Mouse (Mus musculus): ENCODE data around the gene B4galt3. TPM values are rescaled to one million over a fixed set of nuclear protein-coding genes. Genes with fewer than 3 reads are reported as not detected.
A peak's percentile ranks its signal among the peaks of the same experiment; 100 is the strongest.

B4galt3 gene
- 22.6 and 23.2 TPM in 2 replicates for polyA plus RNA-seq (2015; fragmentation: Nextera tagmentation; extraction: Ambion mirVana)

DNA sequence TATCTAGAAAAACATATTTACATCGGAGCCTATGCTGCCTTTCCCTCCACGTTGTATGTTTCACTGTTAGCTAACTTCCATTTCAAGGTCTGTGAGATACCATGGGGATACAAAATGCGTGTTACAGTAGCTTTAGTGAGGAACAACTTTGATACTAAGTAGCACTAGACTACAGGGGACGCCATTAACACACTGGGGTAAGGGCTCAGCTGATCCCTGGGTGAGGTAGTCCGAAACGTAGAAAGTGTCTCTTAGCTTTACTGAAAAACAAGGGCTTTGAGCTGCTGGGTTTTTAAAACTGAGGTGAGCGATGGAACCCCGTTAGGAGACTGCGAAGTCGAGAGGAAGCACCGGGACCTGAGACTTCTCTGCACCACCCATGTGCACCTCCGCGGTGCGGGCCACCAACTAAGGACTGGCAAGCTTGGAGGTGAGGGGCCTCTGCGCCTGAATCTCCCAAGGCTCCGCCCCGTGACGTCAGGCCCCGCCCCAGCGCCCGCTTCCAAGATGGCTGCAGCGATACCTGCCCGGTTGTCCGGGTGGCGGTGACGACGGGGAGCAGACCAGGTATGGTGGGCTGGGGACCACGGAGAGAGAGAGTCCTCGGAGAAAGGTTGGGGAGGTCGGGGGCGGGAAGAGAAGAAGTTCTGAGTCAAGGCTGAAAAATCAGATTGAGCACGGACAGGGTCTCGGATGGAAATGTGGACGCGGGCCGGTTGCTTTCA lies at the start of gene B4galt3:
TSS of gene B4galt3 (plus strand) at position 481 of the 725 bp plus-strand sequence.
- Histone ChIP-seq H3K27me3 (ENCODE audit: control insufficient read depth, insufficient read depth, low read depth, low read length) (no peaks in the 10 kb centered on the region), H3K9me3 (replicated peaks; ENCODE audit: control insufficient read depth, low read length) (no peaks in the 10 kb centered on the region), H3K4me2 (ENCODE audit: low read depth, low read length) (peak within 1 kb of the TSS; percentile 77), H3K4me1 (ENCODE audit: control insufficient read depth, low read depth, low read length) (peaks cover 33% of the 10 kb centered on the region), H3K27ac (ENCODE audit: low read length) (peak within 1 kb of the TSS; percentile 84), H3K4me3 (ENCODE audit: low read depth, low read length) (peak within 1 kb of the TSS; percentile 83), H3K9ac (ENCODE audit: low read depth, low read length) (peak within 1 kb of the TSS; percentile 72), H3K36me3 (ENCODE audit: control insufficient read depth, insufficient read depth) (peaks cover 24% of the 10 kb centered on the region)
- peak; percentile 95 for ATAC-seq (ENCODE audit: low read depth)
- WGBS (ENCODE audit: insufficient replicate concordance): 4% methylated on average over 36 of the region's 36 CpGs

DNA sequence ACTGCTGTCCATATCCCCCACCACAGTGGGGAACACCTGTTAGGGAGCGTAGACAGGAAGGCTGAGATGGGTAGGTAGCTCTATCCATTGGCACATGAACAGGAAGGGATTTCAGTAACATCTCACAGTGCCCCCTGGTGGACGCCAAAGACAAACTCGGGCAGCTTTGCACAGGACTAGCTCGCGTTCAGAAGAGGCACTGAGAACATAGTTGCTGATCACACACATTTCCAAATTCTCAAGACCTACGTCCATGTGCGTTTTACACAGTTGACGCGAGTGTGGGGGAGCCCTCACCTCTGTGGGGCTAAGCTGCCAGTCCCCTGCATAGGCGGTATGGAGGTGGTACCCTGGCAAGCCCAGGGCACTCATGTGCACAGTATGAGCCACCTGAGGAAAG lies 49.3 kb upstream of the B4galt3 start:
- Histone ChIP-seq H3K9me3 (replicated peaks; ENCODE audit: control insufficient read depth, low read length) (no peaks in the 10 kb centered on the region), H3K4me3 (ENCODE audit: low read depth, low read length) (peak overlapping the region; percentile 75), H3K4me2 (ENCODE audit: low read depth, low read length) (peak overlapping the region; percentile 90), H3K4me1 (ENCODE audit: control insufficient read depth, low read depth, low read length) (peaks cover 19% of the 10 kb centered on the region), H3K27me3 (ENCODE audit: control insufficient read depth, insufficient read depth, low read depth, low read length) (no peaks in the 10 kb centered on the region), H3K27ac (ENCODE audit: low read length) (peak overlapping the region; percentile 52), H3K9ac (ENCODE audit: low read depth, low read length) (peak overlapping the region; percentile 33), H3K36me3 (ENCODE audit: control insufficient read depth, insufficient read depth) (no peaks in the 10 kb centered on the region)
- ATAC-seq (ENCODE audit: low read depth): no peak
- 8% methylated on average over 10 of the region's 10 CpGs for WGBS (ENCODE audit: insufficient replicate concordance)

DNA sequence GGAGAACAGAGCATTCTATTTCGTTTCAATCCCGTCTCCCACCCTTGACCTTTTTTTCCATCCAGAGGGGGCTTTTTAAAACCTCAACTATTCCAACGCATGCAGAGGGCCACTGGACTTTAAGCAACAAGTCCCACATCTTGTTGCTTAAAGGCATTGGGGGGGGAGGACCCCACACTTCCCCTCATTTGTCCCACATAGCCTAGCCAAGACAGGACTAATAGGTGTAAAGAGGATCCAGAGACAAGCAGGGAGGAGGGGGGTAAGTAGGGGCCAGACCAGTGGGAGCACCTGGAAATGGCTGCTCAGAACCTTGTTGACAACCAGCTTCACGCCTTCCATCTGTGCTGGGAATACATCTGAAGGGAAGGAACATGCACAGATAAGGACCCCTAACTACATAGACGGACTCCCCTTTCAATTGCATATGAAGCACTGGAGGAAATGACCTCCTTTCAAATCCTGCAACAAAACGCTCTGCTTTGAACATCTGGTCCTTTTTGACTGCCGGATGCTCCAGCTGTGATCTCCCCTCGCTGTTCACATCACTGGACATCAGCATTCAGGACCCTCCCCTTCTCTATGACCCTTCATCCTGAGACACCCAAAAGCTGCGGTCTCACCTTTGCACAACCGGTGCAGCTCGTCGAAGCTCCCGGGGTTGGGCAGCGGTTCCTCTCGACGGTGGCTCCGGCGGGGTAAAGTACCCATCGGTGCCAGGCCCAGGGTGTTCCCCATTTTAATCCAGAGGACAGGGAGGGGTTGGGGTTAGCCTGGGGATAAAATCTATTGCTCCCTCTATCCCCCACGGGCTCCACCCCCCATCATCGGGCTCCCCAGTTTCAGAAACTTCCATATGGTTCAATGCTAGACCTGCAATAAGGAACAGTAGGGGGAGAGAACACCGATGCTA lies 48.6 kb upstream of the B4galt3 start:
- WGBS (ENCODE audit: insufficient replicate concordance): 6% methylated on average over 22 of the region's 22 CpGs

DNA sequence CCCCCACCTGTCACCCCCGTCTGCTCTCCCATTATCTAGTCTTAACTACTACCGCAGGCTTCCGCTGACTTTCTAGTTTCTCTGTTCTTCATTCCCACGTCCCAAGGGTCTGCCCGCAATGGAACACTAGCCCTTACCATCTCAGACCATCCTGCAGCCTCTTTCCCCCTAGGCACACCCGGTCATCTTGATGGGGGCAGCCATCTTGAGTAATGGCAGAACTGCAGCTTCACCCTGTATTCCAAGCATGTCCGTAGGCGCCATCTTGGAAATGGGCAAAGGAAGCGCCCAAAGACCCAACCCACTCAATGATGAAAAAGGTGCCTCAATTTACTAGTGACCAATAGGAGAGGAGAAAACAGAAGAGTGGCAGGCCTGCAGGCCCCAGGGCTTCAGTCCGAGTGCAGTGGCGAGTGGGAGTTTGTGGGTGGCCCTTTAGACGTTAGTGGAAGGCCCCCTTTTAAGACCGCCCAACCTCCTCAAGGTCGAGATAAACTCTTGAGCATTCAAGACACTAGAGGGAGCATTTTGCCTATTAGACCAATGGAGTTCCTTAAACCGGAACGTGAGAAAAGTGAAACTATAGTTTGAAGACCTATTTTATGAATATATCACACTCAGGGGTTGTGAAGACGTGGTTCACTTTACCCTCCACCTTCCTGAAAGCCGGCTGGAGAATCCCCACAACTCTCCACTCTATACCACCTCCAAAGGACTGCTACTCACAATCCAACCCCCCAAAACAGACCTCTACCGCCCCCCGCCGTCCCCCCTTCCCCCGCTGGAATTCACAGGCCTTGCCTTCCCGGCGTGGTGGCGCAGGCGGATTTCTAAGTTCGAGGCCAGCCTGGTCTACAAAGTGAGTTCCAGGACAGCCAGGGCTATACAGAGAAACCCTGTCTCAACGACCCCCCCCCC lies 47.6 kb upstream of the B4galt3 start, which contains the start of gene Tomm40l:
TSS of gene Tomm40l (minus strand) at position 277 of the 918 bp plus-strand sequence.
- Histone ChIP-seq H3K27me3 (ENCODE audit: control insufficient read depth, insufficient read depth, low read depth, low read length) (no peaks in the 10 kb centered on the region), H3K4me3 (ENCODE audit: low read depth, low read length) (peak within 1 kb of the TSS; percentile 75), H3K36me3 (ENCODE audit: control insufficient read depth, insufficient read depth) (no peaks in the 10 kb centered on the region), H3K9ac (ENCODE audit: low read depth, low read length) (peak within 1 kb of the TSS; percentile 73), H3K9me3 (replicated peaks; ENCODE audit: control insufficient read depth, low read length) (no peaks in the 10 kb centered on the region), H3K4me1 (ENCODE audit: control insufficient read depth, low read depth, low read length) (peaks cover 19% of the 10 kb centered on the region), H3K27ac (ENCODE audit: low read length) (peak within 1 kb of the TSS; percentile 90), H3K4me2 (ENCODE audit: low read depth, low read length) (peak within 1 kb of the TSS; percentile 90)
- ATAC-seq (ENCODE audit: low read depth): peak; percentile 92
- 2% methylated on average over 28 of the region's 28 CpGs for WGBS (ENCODE audit: insufficient replicate concordance)

More for the DNA sequence above, 48.6 kb upstream of the B4galt3 start:
- ATAC-seq (ENCODE audit: low read depth): no peak
- peak overlapping the region; percentile 90 for H3K4me2 ChIP-seq (ENCODE audit: low read depth, low read length)
- no peaks in the 10 kb centered on the region for H3K27me3 ChIP-seq (ENCODE audit: control insufficient read depth, insufficient read depth, low read depth, low read length)
- H3K9me3 ChIP-seq (replicated peaks; ENCODE audit: control insufficient read depth, low read length): no peaks in the 10 kb centered on the region
- peak overlapping the region; percentile 63 for H3K9ac ChIP-seq (ENCODE audit: low read depth, low read length)
- peaks cover 19% of the 10 kb centered on the region for H3K4me1 ChIP-seq (ENCODE audit: control insufficient read depth, low read depth, low read length)
- H3K4me3 ChIP-seq (ENCODE audit: low read depth, low read length): peak overlapping the region; percentile 75
- no peaks in the 10 kb centered on the region for H3K36me3 ChIP-seq (ENCODE audit: control insufficient read depth, insufficient read depth)
- H3K27ac ChIP-seq (ENCODE audit: low read length): peak overlapping the region; percentile 52

DNA sequence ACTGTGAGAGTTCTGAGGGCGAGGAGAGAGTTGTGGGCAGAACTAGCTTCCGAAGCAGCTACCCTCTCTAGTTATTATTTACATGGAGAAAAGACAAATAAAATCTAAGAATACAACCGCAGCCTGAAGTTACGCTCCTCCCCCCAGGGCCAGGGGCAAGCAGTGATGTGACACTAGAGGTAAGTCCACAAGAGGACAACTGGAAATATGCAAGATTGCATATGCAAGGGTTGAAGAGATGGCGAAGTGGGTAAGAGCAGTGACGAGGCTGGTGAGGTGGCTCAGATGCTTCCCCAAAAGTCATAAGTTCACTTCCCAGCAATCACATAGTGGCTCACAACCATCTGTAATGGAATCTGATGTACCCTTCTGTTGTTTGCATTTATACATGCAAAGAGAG lies 47.0 kb upstream of the B4galt3 start:
- Histone ChIP-seq H3K9ac (ENCODE audit: low read depth, low read length) (peak overlapping the region; percentile 73), H3K36me3 (ENCODE audit: control insufficient read depth, insufficient read depth) (no peaks in the 10 kb centered on the region), H3K27ac (ENCODE audit: low read length) (peak overlapping the region; percentile 90), H3K4me3 (ENCODE audit: low read depth, low read length) (peak overlapping the region; percentile 75), H3K9me3 (replicated peaks; ENCODE audit: control insufficient read depth, low read length) (no peaks in the 10 kb centered on the region), H3K4me2 (ENCODE audit: low read depth, low read length) (peak overlapping the region; percentile 90), H3K4me1 (ENCODE audit: control insufficient read depth, low read depth, low read length) (peaks cover 19% of the 10 kb centered on the region), H3K27me3 (ENCODE audit: control insufficient read depth, insufficient read depth, low read depth, low read length) (no peaks in the 10 kb centered on the region)
- no peak for ATAC-seq (ENCODE audit: low read depth)
- 56% methylated on average over 6 of the region's 6 CpGs for WGBS (ENCODE audit: insufficient replicate concordance)

DNA sequence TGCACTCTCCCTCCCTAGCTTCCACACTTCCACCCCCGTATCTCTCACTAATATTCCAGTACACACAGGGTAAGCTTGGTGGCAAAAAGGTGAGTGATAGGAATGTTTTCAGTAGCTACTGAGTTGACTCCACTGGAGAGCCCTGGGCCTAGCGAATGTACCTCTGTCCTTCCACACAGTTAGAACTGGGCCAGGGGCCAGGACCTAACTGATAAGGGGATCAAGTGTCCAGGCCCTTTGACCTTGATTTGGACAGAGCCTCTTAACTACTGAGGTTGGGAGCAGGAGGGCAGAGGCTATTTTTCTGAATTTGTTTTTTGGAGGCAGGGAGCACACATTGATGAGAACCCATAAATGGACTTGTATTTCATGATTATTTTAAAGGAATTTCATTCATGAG lies 46.3 kb upstream of the B4galt3 start:
- H3K27ac ChIP-seq (ENCODE audit: low read length): peak overlapping the region; percentile 90
- H3K27me3 ChIP-seq (ENCODE audit: control insufficient read depth, insufficient read depth, low read depth, low read length): no peaks in the 10 kb centered on the region
- WGBS (ENCODE audit: insufficient replicate concordance): 63% methylated on average over 2 of the region's 2 CpGs
- no peaks in the 10 kb centered on the region for H3K9me3 ChIP-seq (replicated peaks; ENCODE audit: control insufficient read depth, low read length)
- no peaks in the 10 kb centered on the region for H3K36me3 ChIP-seq (ENCODE audit: control insufficient read depth, insufficient read depth)
- no peak overlapping the region for H3K4me2 ChIP-seq (ENCODE audit: low read depth, low read length)
- H3K4me3 ChIP-seq (ENCODE audit: low read depth, low read length): no peak overlapping the region
- H3K9ac ChIP-seq (ENCODE audit: low read depth, low read length): no peak overlapping the region
- H3K4me1 ChIP-seq (ENCODE audit: control insufficient read depth, low read depth, low read length): peaks cover 19% of the 10 kb centered on the region
- peak; percentile 45 for ATAC-seq (ENCODE audit: low read depth)

DNA sequence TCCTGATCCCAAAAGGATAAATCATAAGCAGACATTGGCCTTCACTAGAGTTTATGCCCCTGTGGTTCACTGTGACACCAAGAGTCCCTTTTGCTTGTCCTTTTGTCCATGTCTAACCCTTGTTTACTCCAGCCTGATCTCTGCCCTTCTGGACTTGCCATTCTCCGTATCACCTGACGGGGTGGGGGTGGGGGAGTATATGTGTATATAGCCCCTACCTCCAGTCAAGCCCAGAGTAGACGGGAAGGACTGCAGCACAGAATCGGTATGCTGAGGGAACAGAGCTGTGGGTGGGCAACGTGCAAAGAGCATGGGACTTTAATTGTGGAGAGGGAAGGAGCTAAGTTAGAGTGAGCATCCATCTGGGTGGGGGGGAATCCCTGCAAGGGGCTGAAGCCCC lies 45.3 kb upstream of the B4galt3 start, which contains the start of gene Apoa2:
TSS of gene Apoa2 (plus strand) at position 198 of the 400 bp plus-strand sequence.
- peak within 1 kb of the TSS; percentile 38; the same call in 1 of the 2 replicates for H3K4me2 ChIP-seq (ENCODE audit: low read depth, low read length)
- H3K4me3 ChIP-seq (ENCODE audit: low read depth, low read length): peak within 1 kb of the TSS; percentile 51
- H3K9ac ChIP-seq (ENCODE audit: low read depth, low read length): peak within 1 kb of the TSS; percentile 32
- H3K36me3 ChIP-seq (ENCODE audit: control insufficient read depth, insufficient read depth): no peaks in the 10 kb centered on the region
- peaks cover 19% of the 10 kb centered on the region for H3K4me1 ChIP-seq (ENCODE audit: control insufficient read depth, low read depth, low read length)
- peak within 1 kb of the TSS; percentile 79 for H3K27ac ChIP-seq (ENCODE audit: low read length)
- WGBS (ENCODE audit: insufficient replicate concordance): 69% methylated on average over 5 of the region's 5 CpGs
- H3K27me3 ChIP-seq (ENCODE audit: control insufficient read depth, insufficient read depth, low read depth, low read length): no peaks in the 10 kb centered on the region
- no peaks in the 10 kb centered on the region for H3K9me3 ChIP-seq (replicated peaks; ENCODE audit: control insufficient read depth, low read length)
- ATAC-seq (ENCODE audit: low read depth): peak; percentile 24

DNA sequence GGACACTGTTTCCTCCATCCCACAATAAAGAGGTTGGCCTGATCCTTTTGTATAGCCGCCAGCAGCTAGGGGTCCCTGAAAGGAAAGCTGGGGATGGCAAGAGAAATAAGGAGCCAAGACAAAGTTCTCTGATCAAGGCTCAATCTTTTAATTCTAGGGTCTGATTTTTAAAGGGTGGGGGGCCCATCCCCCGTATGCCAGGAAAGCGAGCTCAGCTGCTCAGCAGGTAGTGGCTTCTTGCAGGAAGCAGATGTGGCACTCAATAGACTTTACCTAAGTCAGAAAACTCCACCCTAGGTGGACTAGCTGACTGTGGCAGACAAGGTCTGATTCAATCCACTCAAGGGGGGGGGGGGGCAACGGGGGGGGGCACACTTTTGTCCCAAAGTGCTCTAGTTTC lies 43.3 kb upstream of the B4galt3 start:
- H3K36me3 ChIP-seq (ENCODE audit: control insufficient read depth, insufficient read depth): no peaks in the 10 kb centered on the region
- peak overlapping the region; percentile 35; the same call in 1 of the 2 replicates for H3K4me2 ChIP-seq (ENCODE audit: low read depth, low read length)
- no peak overlapping the region for H3K9ac ChIP-seq (ENCODE audit: low read depth, low read length)
- H3K9me3 ChIP-seq (replicated peaks; ENCODE audit: control insufficient read depth, low read length): no peaks in the 10 kb centered on the region
- peaks cover 10% of the 10 kb centered on the region for H3K4me1 ChIP-seq (ENCODE audit: control insufficient read depth, low read depth, low read length)
- WGBS (ENCODE audit: insufficient replicate concordance): 44% methylated on average over 4 of the region's 4 CpGs
- no peaks in the 10 kb centered on the region for H3K27me3 ChIP-seq (ENCODE audit: control insufficient read depth, insufficient read depth, low read depth, low read length)
- H3K27ac ChIP-seq (ENCODE audit: low read length): peak overlapping the region; percentile 69; the same call in 1 of the 2 replicates
- H3K4me3 ChIP-seq (ENCODE audit: low read depth, low read length): peak overlapping the region; percentile 51
- no peak for ATAC-seq (ENCODE audit: low read depth)

Data from liver, embryonic 16.5 days (tissue).